9 mouse cellular contexts compared by ENCODE assay signal in genomic region chr5:107611224-107611623, GRCm38 (mm10). TPM values are rescaled to one million over a fixed set of nuclear protein-coding genes. Genes with fewer than 3 reads are reported as not detected.
A peak's percentile ranks its signal among the peaks of the same experiment; 100 is the strongest.
DNase-seq lines count a peak whose midpoint lies in the region; ATAC-seq and TF ChIP-seq lines count a peak whose summit lies in the region.
"Had no signal": no experiment of that assay in that cellular context is flagged by ENCODE, and none has a peak within 500 bp of the region (broad histone marks: within the 10 kb centered on the region; RNA-seq: fewer than 3 reads in every experiment).

No protein-coding gene starts in this region.

- no peak overlapping the region for H3K27ac ChIP-seq in liver, adult 2 months (replicated peaks; ENCODE audit: insufficient read depth, low read depth, low read length)
- no peak overlapping the region for H3K27ac ChIP-seq in liver, embryonic 11.5 days (ENCODE audit: low read depth, low read length)
- no peak overlapping the region for H3K27ac ChIP-seq in forebrain, embryonic 11.5 days (ENCODE audit: low read depth, low read length)
- H3K27ac ChIP-seq in hindbrain, embryonic 16.5 days (ENCODE audit: low read depth, low read length): no peak overlapping the region
- H3K27ac ChIP-seq in midbrain, embryonic 11.5 days (ENCODE audit: low read depth, low read length): no peak overlapping the region
- H3K27ac ChIP-seq: embryonic facial prominence, embryonic 12.5 days had no signal

- H3K4me3 ChIP-seq in liver, adult 2 months (ENCODE audit: insufficient read depth, low read depth, low read length): no peak overlapping the region
- H3K4me3 ChIP-seq in liver, embryonic 11.5 days (ENCODE audit: low read depth, low read length): no peak overlapping the region
- no peak overlapping the region for H3K4me3 ChIP-seq in forebrain, embryonic 11.5 days (ENCODE audit: low read depth, low read length)
- H3K4me3 ChIP-seq in hindbrain, embryonic 16.5 days (ENCODE audit: low read length): no peak overlapping the region
- H3K4me3 ChIP-seq in midbrain, embryonic 11.5 days (ENCODE audit: low read depth, low read length): no peak overlapping the region
- H3K4me3 ChIP-seq: embryonic facial prominence, embryonic 12.5 days had no signal

- no peak for TF ChIP-seq POLR2A in liver, adult 2 months (IDR thresholded peaks at IDR 0.05; ENCODE audit: extremely low read depth, insufficient read depth, low read length)

- H3K9ac ChIP-seq in liver, adult 2 months (ENCODE audit: low read depth, low read length): no peak overlapping the region
- H3K9ac ChIP-seq in liver, embryonic 11.5 days (ENCODE audit: low read depth, low read length): no peak overlapping the region
- no peak overlapping the region for H3K9ac ChIP-seq in forebrain, embryonic 11.5 days (ENCODE audit: low read length)
- H3K9ac ChIP-seq in hindbrain, embryonic 16.5 days (ENCODE audit: low read depth, low read length): no peak overlapping the region
- no peak overlapping the region for H3K9ac ChIP-seq in midbrain, embryonic 11.5 days (ENCODE audit: low read length)
- H3K9ac ChIP-seq: embryonic facial prominence, embryonic 12.5 days had no signal

- H3K27me3 ChIP-seq in liver, adult 2 months (ENCODE audit: control insufficient read depth, insufficient read depth, low read length): no peaks in the 10 kb centered on the region
- no peaks in the 10 kb centered on the region for H3K27me3 ChIP-seq in liver, embryonic 11.5 days (replicated peaks; ENCODE audit: control insufficient read depth, insufficient read depth, low read length)
- no peaks in the 10 kb centered on the region for H3K27me3 ChIP-seq in forebrain, embryonic 11.5 days (ENCODE audit: control insufficient read depth, insufficient read depth, low read length)
- H3K27me3 ChIP-seq in hindbrain, embryonic 16.5 days (replicated peaks; ENCODE audit: control insufficient read depth, insufficient read depth, low read length): no peaks in the 10 kb centered on the region
- H3K27me3 ChIP-seq in midbrain, embryonic 11.5 days (ENCODE audit: control insufficient read depth, insufficient read depth, low read length): no peaks in the 10 kb centered on the region
- H3K27me3 ChIP-seq: embryonic facial prominence, embryonic 12.5 days had no signal

- no peaks in the 10 kb centered on the region for H3K79me2 ChIP-seq in liver, adult 2 months (ENCODE audit: control insufficient read depth, insufficient read depth, low read length)

- peak; percentile 34 for DNase-seq in liver, adult 2 months (ENCODE audit: extremely low read depth, low read depth, low spot score)
- DNase-seq in liver, embryonic 11.5 days (ENCODE audit: low spot score): no peak
- DNase-seq in c-Kit-positive CD71-positive TER-119-negative erythroid progenitor cells, embryonic 14.5 days (ENCODE audit: low read depth): peak; percentile 50
- peak; percentile 71 for DNase-seq in forebrain, embryonic 11.5 days (ENCODE audit: low spot score)
- peak; percentile 54 for DNase-seq in left cerebral cortex, adult 18-20 months (ENCODE audit: low spot score in 2 of 2)
- DNase-seq in midbrain, embryonic 11.5 days (ENCODE audit: low spot score, missing footprints): peak; percentile 93
- DNase-seq in spleen, postnatal 10 days (ENCODE audit: low spot score in 2 of 2): peak; percentile 26 to 69

- peak; percentile 62 for TF ChIP-seq CTCF in liver, adult 2 months (IDR thresholded peaks at IDR 0.05; ENCODE audit: low read depth, low read length)

- no peak overlapping the region for H3K4me2 ChIP-seq in liver, embryonic 11.5 days
- H3K4me2 ChIP-seq in forebrain, embryonic 11.5 days (ENCODE audit: low read depth, low read length, severe bottlenecking): no peak overlapping the region
- H3K4me2 ChIP-seq in hindbrain, embryonic 16.5 days (ENCODE audit: low read length): no peak overlapping the region
- no peak overlapping the region for H3K4me2 ChIP-seq in midbrain, embryonic 11.5 days
- H3K4me2 ChIP-seq: embryonic facial prominence, embryonic 12.5 days had no signal

- no peaks in the 10 kb centered on the region for H3K4me1 ChIP-seq in liver, adult 2 months (ENCODE audit: control insufficient read depth, insufficient read depth, low read length)
- no peaks in the 10 kb centered on the region for H3K4me1 ChIP-seq in liver, embryonic 11.5 days (replicated peaks; ENCODE audit: control insufficient read depth, insufficient read depth, low read length)
- no peaks in the 10 kb centered on the region for H3K4me1 ChIP-seq in forebrain, embryonic 11.5 days (replicated peaks; ENCODE audit: control insufficient read depth, insufficient read depth, low read length)
- no peaks in the 10 kb centered on the region for H3K4me1 ChIP-seq in hindbrain, embryonic 16.5 days (ENCODE audit: control insufficient read depth, insufficient read depth, low read depth, low read length)
- no peaks in the 10 kb centered on the region for H3K4me1 ChIP-seq in midbrain, embryonic 11.5 days (ENCODE audit: control insufficient read depth, insufficient read depth, low read length)
- H3K4me1 ChIP-seq: embryonic facial prominence, embryonic 12.5 days had no signal

- H3K9me3 ChIP-seq in liver, embryonic 11.5 days (ENCODE audit: control insufficient read depth, low read length): no peaks in the 10 kb centered on the region
- H3K9me3 ChIP-seq in forebrain, embryonic 11.5 days (ENCODE audit: control insufficient read depth, low read length): no peaks in the 10 kb centered on the region
- H3K9me3 ChIP-seq in hindbrain, embryonic 16.5 days (ENCODE audit: control insufficient read depth, low read length): no peaks in the 10 kb centered on the region
- no peaks in the 10 kb centered on the region for H3K9me3 ChIP-seq in midbrain, embryonic 11.5 days (ENCODE audit: control insufficient read depth, low read length)
- H3K9me3 ChIP-seq: embryonic facial prominence, embryonic 12.5 days had no signal

- no peak for ATAC-seq in liver, embryonic 11.5 days (replicated peaks; ENCODE audit: low FRiP score)
- ATAC-seq in forebrain, embryonic 11.5 days (replicated peaks; ENCODE audit: low FRiP score): peak; percentile 51; the same call in 1 of the 2 replicates
- ATAC-seq in hindbrain, embryonic 16.5 days: peak; percentile 89
- ATAC-seq in midbrain, embryonic 11.5 days (ENCODE audit: low FRiP score): peak; percentile 44; the same call in 1 of the 2 replicates

- H3K36me3 ChIP-seq in liver, adult 2 months (ENCODE audit: control insufficient read depth, insufficient read depth, low read length): peaks cover 25% of the 10 kb centered on the region
- H3K36me3 ChIP-seq in liver, embryonic 11.5 days (ENCODE audit: control insufficient read depth, insufficient read depth, low read length): peaks cover 7% of the 10 kb centered on the region
- no peaks in the 10 kb centered on the region; the same call in 1 of the 2 replicates for H3K36me3 ChIP-seq in forebrain, embryonic 11.5 days (ENCODE audit: control insufficient read depth, insufficient read depth, low read length)
- H3K36me3 ChIP-seq in hindbrain, embryonic 16.5 days (ENCODE audit: control insufficient read depth, insufficient read depth, low read length): peaks cover 5% of the 10 kb centered on the region
- H3K36me3 ChIP-seq in midbrain, embryonic 11.5 days (ENCODE audit: control insufficient read depth, insufficient read depth, low read length): no peaks in the 10 kb centered on the region

- 6% methylated on average over 2 of the region's 2 CpGs for WGBS in liver, adult 2 months
- 4% methylated on average over 2 of the region's 2 CpGs for WGBS in liver, embryonic 11.5 days
- 3% methylated on average over 2 of the region's 2 CpGs for WGBS in forebrain, embryonic 11.5 days
- WGBS in hindbrain, embryonic 16.5 days: 3% methylated on average over 2 of the region's 2 CpGs
- WGBS in midbrain, embryonic 11.5 days: 6% methylated on average over 2 of the region's 2 CpGs

RNA-seq across cellular contexts. Expression of gene Glmn, which starts 13.5 kb away (rescaled TPM):
- total RNA-seq in liver, adult 2 months (2014; rRNA removed): 3.8 and 4.0 TPM in 2 replicates
- polyA plus RNA-seq in liver, adult 2 months (2012; rRNA removed): 0.27 and 0.45 TPM in 2 replicates
- polyA plus RNA-seq in liver, embryonic 11.5 days (2014; fragmentation: Nextera tagmentation; extraction: Ambion mirVana): 20.6 and 22.7 TPM in 2 replicates
- polyA plus RNA-seq in forebrain, embryonic 11.5 days (2014; fragmentation: Nextera tagmentation; extraction: Ambion mirVana): 30.2 and 34.2 TPM in 2 replicates
- polyA plus RNA-seq in hindbrain, embryonic 16.5 days (2015; fragmentation: Nextera tagmentation; extraction: Ambion mirVana): 31.0 and 32.8 TPM in 2 replicates
- 10 to 100 TPM; 18.2 to 19.6 TPM for total RNA-seq in left cerebral cortex, adult 18-20 months (2021)
- 31.5 and 39.5 TPM in 2 replicates for polyA plus RNA-seq in midbrain, embryonic 11.5 days (2014; fragmentation: Nextera tagmentation; extraction: Ambion mirVana)

RNA-seq across cellular contexts. Expression of gene Rpap2, which starts 14.1 kb away (rescaled TPM):
- 9.1 and 11.6 TPM in 2 replicates for total RNA-seq in liver, adult 2 months (2014; rRNA removed)
- 2.6 and 2.9 TPM in 2 replicates for polyA plus RNA-seq in liver, adult 2 months (2012; rRNA removed)
- polyA plus RNA-seq in liver, embryonic 11.5 days (2014; fragmentation: Nextera tagmentation; extraction: Ambion mirVana): 15.0 and 17.1 TPM in 2 replicates
- polyA plus RNA-seq in forebrain, embryonic 11.5 days (2014; fragmentation: Nextera tagmentation; extraction: Ambion mirVana): 16.6 and 21.1 TPM in 2 replicates
- polyA plus RNA-seq in hindbrain, embryonic 16.5 days (2015; fragmentation: Nextera tagmentation; extraction: Ambion mirVana): 21.3 and 23.5 TPM in 2 replicates
- total RNA-seq in left cerebral cortex, adult 18-20 months (2021): 10 to 100 TPM; 22.2 to 22.3 TPM
- 22.9 and 23.1 TPM in 2 replicates for polyA plus RNA-seq in midbrain, embryonic 11.5 days (2014; fragmentation: Nextera tagmentation; extraction: Ambion mirVana)

Comparison
In these comparisons a context has a peak if more than half of its experiments do, and no peak if none do; other contexts are left out.
1. RNA of gene Glmn, which starts 13.5 kb away (polyA plus RNA-seq): 30.2 to 34.2 TPM in forebrain, embryonic 11.5 days, 31.0 to 32.8 TPM in hindbrain, embryonic 16.5 days, 31.5 to 39.5 TPM in midbrain, embryonic 11.5 days and 20.6 to 22.7 TPM in liver, embryonic 11.5 days; 0.27 to 0.45 TPM in liver, adult 2 months; every median in the first group is over 10 times any median in the second.